Mouse (Mus musculus) brain, adult 2 months (tissue): ENCODE results near the gene Snx9.

Experiments
- DNase-seq: peaks from one replicate; pipeline ENCODE4 v3.0.0; 2011; ENCODE audit warnings: low read depth, low spot score

Snx9 gene

GRCm38 (mm10) chr17:5965084-5965781 is 124.1 kb downstream of the Snx9 start:
- peak; percentile 75 for DNase-seq

- no peak for DNase-seq
Measured at GRCm38 (mm10) chr17:5966706-5967105, 125.6 kb downstream of the Snx9 start.

GRCm38 (mm10) chr17:5968562-5968961 is 127.4 kb downstream of the Snx9 start:
- DNase-seq: no peak

- DNase-seq: peak; percentile 92
Measured at GRCm38 (mm10) chr17:5969246-5969645, 128.1 kb downstream of the Snx9 start.

GRCm38 (mm10) chr17:5970298-5970821 is 129.2 kb downstream of the Snx9 start:
- DNase-seq: no peak

- DNase-seq: no peak
Measured at GRCm38 (mm10) chr17:5973536-5973935, 132.4 kb downstream of the Snx9 start.

- peak; percentile 93 for DNase-seq
Measured at GRCm38 (mm10) chr17:5975099-5975977, 134.2 kb downstream of the Snx9 start.

GRCm38 (mm10) chr17:5976221-5977055 is 135.3 kb downstream of the Snx9 start:
- peak; percentile 76 for DNase-seq

- peak; percentile 56 for DNase-seq
Measured at GRCm38 (mm10) chr17:5977056-5977920, 136.2 kb downstream of the Snx9 start.

- peak; percentile 46 for DNase-seq
Measured at GRCm38 (mm10) chr17:5977921-5978504, 136.9 kb downstream of the Snx9 start.

- peak; percentile 55 for DNase-seq
Measured at GRCm38 (mm10) chr17:5978505-5979077, 137.5 kb downstream of the Snx9 start.

- DNase-seq: peak; percentile 64
Measured at GRCm38 (mm10) chr17:5980860-5981259, 139.7 kb downstream of the Snx9 start.
